Mouse (Mus musculus): ENCODE results near the gene Fam83g.

DNA sequence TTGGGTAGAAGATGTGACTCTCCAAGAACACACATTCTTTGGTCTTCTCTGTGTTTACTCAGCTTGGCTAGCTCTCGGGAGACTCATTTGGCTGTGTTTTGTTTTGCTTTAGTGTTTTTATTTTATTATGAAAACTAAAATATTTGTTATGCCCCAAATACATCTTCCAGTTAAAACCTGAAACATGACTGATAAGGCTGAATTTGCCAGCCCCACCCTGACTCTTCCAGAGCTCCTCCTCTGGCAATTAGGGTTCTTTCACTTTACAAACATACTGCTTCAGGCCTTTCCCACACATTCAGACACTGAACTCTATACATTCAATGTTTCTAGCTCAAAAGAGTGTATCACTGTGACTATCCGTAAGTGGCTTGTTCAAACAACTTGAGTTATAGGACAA, 73.3 kb downstream of the Fam83g start:
- TF ChIP-seq CTCF (IDR thresholded peaks at IDR 0.05; ENCODE audit: low read depth) (no peak), EP300 (IDR thresholded peaks at IDR 0.05; ENCODE audit: low read depth) (peak; percentile 11; the same call in 1 of the 2 replicates)
